Mouse (Mus musculus): Measurements from ENCODE around the gene Smad3. TPM values are rescaled to one million over a fixed set of nuclear protein-coding genes. Genes with fewer than 3 reads are reported as not detected.

Gene Smad3
- polyA plus RNA-seq, 1 experiment from 2014 or later, result 27.7 TPM

GRCm38 (mm10) chr9:63738086-63738701, 19.6 kb downstream of the Smad3 start:
- WGBS, result 74% methylated on average over 12 of the region's 12 CpGs
- H3K9me3 ChIP-seq (replicated peaks), result no peaks in the 10 kb centered on the region
- peak overlapping the region; percentile 51; the same call in 1 of the 2 replicates for H3K27ac ChIP-seq
- peaks cover 93% of the 10 kb centered on the region for H3K4me1 ChIP-seq
- H3K27me3 ChIP-seq (ENCODE audit: low read depth, poor library complexity, severe bottlenecking), result no peaks in the 10 kb centered on the region
- H3K36me3 ChIP-seq, result peaks cover 28% of the 10 kb centered on the region
- no peak for DNase-seq (ENCODE audit: low spot score)
- no peak overlapping the region for H3K4me3 ChIP-seq

- 65% methylated on average over 9 of the region's 9 CpGs for WGBS
- Histone ChIP-seq H3K27me3 (ENCODE audit: low read depth, poor library complexity, severe bottlenecking) (no peaks in the 10 kb centered on the region), H3K36me3 (peaks cover 23% of the 10 kb centered on the region), H3K4me3 (no peak overlapping the region), H3K27ac (peak overlapping the region; percentile 51), H3K4me1 (peaks cover 92% of the 10 kb centered on the region), H3K9me3 (replicated peaks) (no peaks in the 10 kb centered on the region)
- peak; percentile 63 for DNase-seq (ENCODE audit: low spot score)
Measured at GRCm38 (mm10) chr9:63737426-63737931, 20.3 kb downstream of the Smad3 start.

- H3K27ac ChIP-seq, result 0 out of 2 replicates have a peak overlapping the region, but pooled peaks have one; percentile 2
- H3K36me3 ChIP-seq, result peaks cover 13% of the 10 kb centered on the region
- H3K4me1 ChIP-seq, result peaks cover 91% of the 10 kb centered on the region
- H3K9me3 ChIP-seq (replicated peaks), result no peaks in the 10 kb centered on the region
- DNase-seq (ENCODE audit: low spot score), result no peak
- no peak overlapping the region for H3K4me3 ChIP-seq
- 89% methylated on average over 8 of the region's 8 CpGs for WGBS
- no peaks in the 10 kb centered on the region for H3K27me3 ChIP-seq (ENCODE audit: low read depth, poor library complexity, severe bottlenecking)
Measured at GRCm38 (mm10) chr9:63734261-63734660, 23.5 kb downstream of the Smad3 start.

GRCm38 (mm10) chr9:63732700-63733099, 25.1 kb downstream of the Smad3 start:
- WGBS, result 90% methylated on average over 7 of the region's 7 CpGs
- no peak overlapping the region for H3K27ac ChIP-seq
- H3K9me3 ChIP-seq (replicated peaks), result no peaks in the 10 kb centered on the region
- H3K36me3 ChIP-seq, result peaks cover 15% of the 10 kb centered on the region; the same call in 1 of the 2 replicates
- no peak for DNase-seq (ENCODE audit: low spot score)
- peaks cover 89% of the 10 kb centered on the region for H3K4me1 ChIP-seq
- H3K27me3 ChIP-seq (ENCODE audit: low read depth, poor library complexity, severe bottlenecking), result no peaks in the 10 kb centered on the region
- no peak overlapping the region for H3K4me3 ChIP-seq

GRCm38 (mm10) chr9:63731114-63731828, 26.5 kb downstream of the Smad3 start:
- Histone ChIP-seq H3K4me3 (no peak overlapping the region), H3K4me1 (peaks cover 89% of the 10 kb centered on the region), H3K36me3 (peaks cover 18% of the 10 kb centered on the region; the same call in 1 of the 2 replicates), H3K27ac (peak overlapping the region; percentile 50; the same call in 1 of the 2 replicates), H3K9me3 (replicated peaks) (no peaks in the 10 kb centered on the region), H3K27me3 (ENCODE audit: low read depth, poor library complexity, severe bottlenecking) (no peaks in the 10 kb centered on the region)
- DNase-seq (ENCODE audit: low spot score), result no peak
- 81% methylated on average over 9 of the region's 9 CpGs for WGBS

- no peaks in the 10 kb centered on the region for H3K9me3 ChIP-seq (replicated peaks)
- H3K27me3 ChIP-seq (ENCODE audit: low read depth, poor library complexity, severe bottlenecking), result no peaks in the 10 kb centered on the region
- WGBS, result 81% methylated on average over 10 of the region's 10 CpGs
- no peak overlapping the region for H3K4me3 ChIP-seq
- no peak overlapping the region for H3K27ac ChIP-seq
- H3K4me1 ChIP-seq, result peaks cover 69% of the 10 kb centered on the region
- peaks cover 31% of the 10 kb centered on the region for H3K36me3 ChIP-seq
- DNase-seq (ENCODE audit: low spot score), result no peak
Measured at GRCm38 (mm10) chr9:63728969-63729368, 28.8 kb downstream of the Smad3 start.

GRCm38 (mm10) chr9:63727070-63727469, 30.7 kb downstream of the Smad3 start:
- Histone ChIP-seq H3K9me3 (replicated peaks) (no peaks in the 10 kb centered on the region), H3K36me3 (peaks cover 35% of the 10 kb centered on the region), H3K4me1 (peaks cover 62% of the 10 kb centered on the region), H3K4me3 (no peak overlapping the region), H3K27ac (no peak overlapping the region), H3K27me3 (ENCODE audit: low read depth, poor library complexity, severe bottlenecking) (no peaks in the 10 kb centered on the region)
- no peak for DNase-seq (ENCODE audit: low spot score)
- 90% methylated on average over 6 of the region's 6 CpGs for WGBS

- peak; percentile 34 for DNase-seq (ENCODE audit: low spot score)
- H3K4me1 ChIP-seq, result peaks cover 61% of the 10 kb centered on the region
- WGBS, result 61% methylated on average over 13 of the region's 13 CpGs
- H3K27me3 ChIP-seq (ENCODE audit: low read depth, poor library complexity, severe bottlenecking), result no peaks in the 10 kb centered on the region
- no peaks in the 10 kb centered on the region for H3K9me3 ChIP-seq (replicated peaks)
- H3K27ac ChIP-seq, result peak overlapping the region; percentile 66
- no peak overlapping the region for H3K4me3 ChIP-seq
- peaks cover 35% of the 10 kb centered on the region for H3K36me3 ChIP-seq
Measured at GRCm38 (mm10) chr9:63726088-63727010, 31.4 kb downstream of the Smad3 start.

GRCm38 (mm10) chr9:63724750-63725149, 33.0 kb downstream of the Smad3 start:
- Histone ChIP-seq H3K36me3 (peaks cover 35% of the 10 kb centered on the region), H3K4me1 (peaks cover 61% of the 10 kb centered on the region), H3K27ac (no peak overlapping the region), H3K4me3 (no peak overlapping the region), H3K9me3 (replicated peaks) (no peaks in the 10 kb centered on the region), H3K27me3 (ENCODE audit: low read depth, poor library complexity, severe bottlenecking) (no peaks in the 10 kb centered on the region)
- 84% methylated on average over 5 of the region's 5 CpGs for WGBS
- DNase-seq (ENCODE audit: low spot score), result no peak

- Histone ChIP-seq H3K4me3 (no peak overlapping the region), H3K27me3 (ENCODE audit: low read depth, poor library complexity, severe bottlenecking) (no peaks in the 10 kb centered on the region), H3K4me1 (peaks cover 64% of the 10 kb centered on the region), H3K9me3 (replicated peaks) (no peaks in the 10 kb centered on the region), H3K27ac (no peak overlapping the region), H3K36me3 (peaks cover 33% of the 10 kb centered on the region)
- no peak for DNase-seq (ENCODE audit: low spot score)
- WGBS, result 90% methylated on average over 9 of the region's 9 CpGs
Measured at GRCm38 (mm10) chr9:63722918-63723317, 34.9 kb downstream of the Smad3 start.

GRCm38 (mm10) chr9:63722350-63722749, 35.4 kb downstream of the Smad3 start:
- Histone ChIP-seq H3K9me3 (replicated peaks) (no peaks in the 10 kb centered on the region), H3K27me3 (ENCODE audit: low read depth, poor library complexity, severe bottlenecking) (no peaks in the 10 kb centered on the region), H3K4me1 (peaks cover 64% of the 10 kb centered on the region), H3K27ac (no peak overlapping the region), H3K4me3 (no peak overlapping the region), H3K36me3 (peaks cover 32% of the 10 kb centered on the region)
- no peak for DNase-seq (ENCODE audit: low spot score)
- 92% methylated on average over 7 of the region's 7 CpGs for WGBS

- 88% methylated on average over 9 of the region's 9 CpGs for WGBS
- Histone ChIP-seq H3K36me3 (peaks cover 31% of the 10 kb centered on the region), H3K4me3 (no peak overlapping the region), H3K4me1 (peaks cover 63% of the 10 kb centered on the region), H3K9me3 (replicated peaks) (no peaks in the 10 kb centered on the region), H3K27me3 (ENCODE audit: low read depth, poor library complexity, severe bottlenecking) (no peaks in the 10 kb centered on the region), H3K27ac (no peak overlapping the region)
- no peak for DNase-seq (ENCODE audit: low spot score)
Measured at GRCm38 (mm10) chr9:63721573-63722275, 36.1 kb downstream of the Smad3 start.
